Mouse (Mus musculus): ENCODE data around the gene Klhdc1.

Klhdc1 gene

GRCm38 (mm10) chr12:69240876-69241275 lies at the start of gene Klhdc1:
Gene Klhdc1 (plus strand): TSS chr12:69241176.
- no peak for DNase-seq (ENCODE audit: low spot score)

- DNase-seq (ENCODE audit: low spot score): no peak
Observed at GRCm38 (mm10) chr12:69191396-69191795, 49.6 kb upstream of the Klhdc1 start.

GRCm38 (mm10) chr12:69192637-69193036 lies 48.3 kb upstream of the Klhdc1 start:
- no peak for DNase-seq (ENCODE audit: low spot score)

GRCm38 (mm10) chr12:69196444-69197377 lies 44.3 kb upstream of the Klhdc1 start, which contains the start of gene Gm49383:
Gene Gm49383 (minus strand): TSS chr12:69197104.
- DNase-seq (ENCODE audit: low spot score): peak; percentile 65

GRCm38 (mm10) chr12:69197378-69198163 lies 43.4 kb upstream of the Klhdc1 start:
- peak; percentile 22 for DNase-seq (ENCODE audit: low spot score)

GRCm38 (mm10) chr12:69198164-69198535 lies 42.8 kb upstream of the Klhdc1 start, which contains the start of gene Dnaaf2:
Gene Dnaaf2 (minus strand): TSS chr12:69198429.
- DNase-seq (ENCODE audit: low spot score): peak; percentile 32

- DNase-seq (ENCODE audit: low spot score): no peak
Observed at GRCm38 (mm10) chr12:69198985-69199384, 42.0 kb upstream of the Klhdc1 start.

GRCm38 (mm10) chr12:69204052-69204833 lies 36.7 kb upstream of the Klhdc1 start, which contains the start of gene Gm49384:
Gene Gm49384 (minus strand): TSS chr12:69204267.
- no peak for DNase-seq (ENCODE audit: low spot score)

GRCm38 (mm10) chr12:69207396-69207795 lies 33.6 kb upstream of the Klhdc1 start:
- DNase-seq (ENCODE audit: low spot score): no peak

GRCm38 (mm10) chr12:69207926-69208325 lies 33.0 kb upstream of the Klhdc1 start:
- no peak for DNase-seq (ENCODE audit: low spot score)

GRCm38 (mm10) chr12:69208520-69208919 lies 32.5 kb upstream of the Klhdc1 start:
- no peak for DNase-seq (ENCODE audit: low spot score)

- DNase-seq (ENCODE audit: low spot score): no peak
Observed at GRCm38 (mm10) chr12:69210056-69210979, 30.7 kb upstream of the Klhdc1 start.

- DNase-seq (ENCODE audit: low spot score): no peak
Observed at GRCm38 (mm10) chr12:69211057-69211456, 29.9 kb upstream of the Klhdc1 start.

GRCm38 (mm10) chr12:69213186-69213777 lies 27.7 kb upstream of the Klhdc1 start:
- no peak for DNase-seq (ENCODE audit: low spot score)

GRCm38 (mm10) chr12:69214393-69214792 lies 26.6 kb upstream of the Klhdc1 start:
- DNase-seq (ENCODE audit: low spot score): no peak

- DNase-seq (ENCODE audit: low spot score): no peak
Observed at GRCm38 (mm10) chr12:69215000-69215785, 25.8 kb upstream of the Klhdc1 start.

- no peak for DNase-seq (ENCODE audit: low spot score)
Observed at GRCm38 (mm10) chr12:69216587-69216986, 24.4 kb upstream of the Klhdc1 start.

- no peak for DNase-seq (ENCODE audit: low spot score)
Observed at GRCm38 (mm10) chr12:69220613-69221277, 20.2 kb upstream of the Klhdc1 start.
